Mouse (Mus musculus): ENCODE measurements around the gene Ppm1a.

- no peak for TF ChIP-seq CTCF (IDR thresholded peaks at IDR 0.05; ENCODE audit: low read depth, low read length)
- TF ChIP-seq POLR2A (IDR thresholded peaks at IDR 0.05; ENCODE audit: extremely low read depth, insufficient read depth, low read length) = no peak
Observed at GRCm38 (mm10) chr12:72723965-72724364, 33.3 kb upstream of the Ppm1a start.
